Mouse (Mus musculus): ENCODE measurements around the gene Olfr54. TPM values are rescaled to one million over a fixed set of nuclear protein-coding genes. Genes with fewer than 3 reads are reported as not detected.
"Not testable (repeated sequence)": the region's sequence is repeated elsewhere in the genome, so short reads cannot be mapped to it uniquely, and the experiment has no call there.

Gene Olfr54
- polyA plus RNA-seq (2014; fragmentation: Nextera tagmentation; extraction: Ambion mirVana) = not detected in 2 replicates

DNA sequence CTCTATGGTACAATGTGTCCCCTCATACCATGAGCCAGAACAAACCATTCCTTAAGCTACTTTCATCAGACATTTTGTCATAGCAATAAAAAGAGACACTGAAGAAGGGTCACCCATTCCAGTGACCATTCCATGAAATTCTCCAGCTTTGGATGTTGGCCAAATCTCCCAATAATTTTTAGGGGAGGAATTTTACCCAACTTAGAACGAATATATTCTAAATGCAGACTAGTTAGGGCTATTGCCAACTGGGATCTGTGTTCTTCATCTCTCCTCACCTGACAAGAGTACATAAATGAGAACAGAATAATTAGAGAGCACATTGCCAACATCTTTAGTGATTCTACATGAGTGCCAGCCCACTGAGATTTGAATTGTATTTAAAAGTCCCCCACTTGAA lies at the start of gene Olfr54:
TSS of gene Olfr54 (plus strand) at position 301 of the 400 bp plus-strand sequence.
- 64% methylated on average over 1 of the region's 1 CpGs for WGBS
- DNase-seq (ENCODE audit: low spot score) (no peak), ATAC-seq (replicated peaks; ENCODE audit: low FRiP score) (no peak)
- H3K36me3 ChIP-seq (ENCODE audit: control insufficient read depth, insufficient read depth, low read length) = no peaks in the 10 kb centered on the region
- H3K4me3 ChIP-seq (ENCODE audit: low read depth, low read length) = no peak within 1 kb of the TSS
- H3K9ac ChIP-seq (ENCODE audit: low read depth, low read length) = no peak within 1 kb of the TSS
- H3K4me1 ChIP-seq (replicated peaks; ENCODE audit: control insufficient read depth, insufficient read depth, low read length) = no peaks in the 10 kb centered on the region
- no peak within 1 kb of the TSS for H3K4me2 ChIP-seq
- H3K9me3 ChIP-seq (ENCODE audit: control insufficient read depth, low read length) = no peaks in the 10 kb centered on the region
- no peak within 1 kb of the TSS for H3K27ac ChIP-seq (ENCODE audit: low read depth, low read length)
- H3K27me3 ChIP-seq (replicated peaks; ENCODE audit: control insufficient read depth, insufficient read depth, low read length) = no peaks in the 10 kb centered on the region

DNA sequence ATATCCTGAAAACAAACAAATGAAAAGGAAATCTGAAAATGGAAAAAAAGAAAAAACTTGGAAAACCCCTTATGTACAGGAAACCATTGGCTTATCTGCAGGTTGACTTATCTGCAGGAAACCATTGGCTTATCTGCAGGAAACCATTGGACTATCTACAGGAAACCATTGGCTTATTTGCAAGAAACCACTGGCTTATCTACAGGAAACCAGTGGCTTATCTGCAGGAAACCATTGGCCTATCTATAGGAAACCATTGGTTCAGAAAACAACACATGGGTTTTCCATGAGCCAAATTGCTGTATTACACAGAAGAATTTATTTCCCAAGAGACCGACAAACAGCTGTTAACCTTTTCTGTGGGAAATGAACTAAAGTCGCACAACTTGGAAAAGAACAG lies 49.1 kb upstream of the Olfr54 start:
- Histone ChIP-seq H3K4me1 (replicated peaks; ENCODE audit: control insufficient read depth, insufficient read depth, low read length) (no peaks in the 10 kb centered on the region), H3K27me3 (replicated peaks; ENCODE audit: control insufficient read depth, insufficient read depth, low read length) (no peaks in the 10 kb centered on the region), H3K4me2 (no peak overlapping the region), H3K9me3 (ENCODE audit: control insufficient read depth, low read length) (no peaks in the 10 kb centered on the region), H3K4me3 (ENCODE audit: low read depth, low read length) (no peak overlapping the region), H3K36me3 (ENCODE audit: control insufficient read depth, insufficient read depth, low read length) (no peaks in the 10 kb centered on the region), H3K27ac (ENCODE audit: low read depth, low read length) (no peak overlapping the region), H3K9ac (ENCODE audit: low read depth, low read length) (no peak overlapping the region)
- DNase-seq (ENCODE audit: low spot score) (no peak), ATAC-seq (replicated peaks; ENCODE audit: low FRiP score) (no peak)
- WGBS = 47% methylated on average over 2 of the region's 2 CpGs

DNA sequence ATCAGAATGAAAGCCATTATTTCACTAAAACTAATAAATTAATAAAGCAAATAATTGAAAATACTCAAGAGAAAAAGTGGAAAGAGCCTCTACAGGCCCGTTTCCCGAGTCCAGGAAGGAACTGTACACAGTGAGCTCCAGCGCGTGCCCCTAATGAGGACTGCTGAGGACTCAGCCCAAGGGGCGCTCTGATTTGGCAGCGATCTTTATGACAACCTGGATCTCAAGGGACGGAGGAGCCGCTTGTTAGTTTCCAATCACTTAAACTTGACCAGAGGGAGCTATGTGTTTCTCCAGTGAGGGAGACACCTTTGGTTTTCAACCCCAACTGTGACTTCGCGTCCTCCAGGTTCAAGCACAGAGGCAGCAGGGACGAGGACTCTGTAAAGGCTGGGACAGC lies 47.8 kb upstream of the Olfr54 start, which contains the start of gene Olfr1378:
TSS of gene Olfr1378 (plus strand) at position 301 of the 400 bp plus-strand sequence.
- Histone ChIP-seq H3K36me3 (ENCODE audit: control insufficient read depth, insufficient read depth, low read length) (no peaks in the 10 kb centered on the region), H3K27me3 (replicated peaks; ENCODE audit: control insufficient read depth, insufficient read depth, low read length) (no peaks in the 10 kb centered on the region), H3K9me3 (ENCODE audit: control insufficient read depth, low read length) (no peaks in the 10 kb centered on the region), H3K27ac (ENCODE audit: low read depth, low read length) (no peak within 1 kb of the TSS), H3K4me2 (no peak within 1 kb of the TSS), H3K4me1 (replicated peaks; ENCODE audit: control insufficient read depth, insufficient read depth, low read length) (no peaks in the 10 kb centered on the region), H3K9ac (ENCODE audit: low read depth, low read length) (no peak within 1 kb of the TSS), H3K4me3 (ENCODE audit: low read depth, low read length) (no peak within 1 kb of the TSS)
- DNase-seq (ENCODE audit: low spot score) (no peak), ATAC-seq (replicated peaks; ENCODE audit: low FRiP score) (no peak)
- 86% methylated on average over 11 of the region's 11 CpGs for WGBS

DNA sequence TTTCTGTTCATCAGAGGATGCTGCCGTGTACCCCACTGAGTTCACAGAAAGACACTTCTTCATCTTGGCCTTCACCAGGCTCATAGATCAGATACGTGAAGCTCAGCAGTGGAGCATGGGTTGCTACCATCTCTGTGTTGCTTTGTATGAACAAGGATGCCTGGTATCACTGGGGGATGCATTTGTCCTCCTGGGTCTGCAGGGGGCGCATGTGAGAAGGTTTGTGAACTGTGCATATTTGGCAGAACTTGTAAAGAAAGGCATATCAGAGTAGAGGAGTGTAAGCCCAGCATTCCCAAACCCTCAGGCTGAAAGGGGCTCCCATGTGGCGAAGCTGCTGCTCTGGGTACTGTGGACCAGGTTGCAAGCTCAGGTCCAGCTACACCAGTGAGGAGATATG lies 36.8 kb upstream of the Olfr54 start:
- Histone ChIP-seq H3K4me3 (ENCODE audit: low read depth, low read length) (no peak overlapping the region), H3K9ac (ENCODE audit: low read depth, low read length) (no peak overlapping the region), H3K9me3 (ENCODE audit: control insufficient read depth, low read length) (no peaks in the 10 kb centered on the region), H3K4me2 (no peak overlapping the region), H3K27me3 (replicated peaks; ENCODE audit: control insufficient read depth, insufficient read depth, low read length) (no peaks in the 10 kb centered on the region), H3K4me1 (replicated peaks; ENCODE audit: control insufficient read depth, insufficient read depth, low read length) (no peaks in the 10 kb centered on the region), H3K27ac (ENCODE audit: low read depth, low read length) (no peak overlapping the region), H3K36me3 (ENCODE audit: control insufficient read depth, insufficient read depth, low read length) (no peaks in the 10 kb centered on the region)
- ATAC-seq (replicated peaks; ENCODE audit: low FRiP score) = no peak
- WGBS = 63% methylated on average over 4 of the region's 4 CpGs
- no peak for DNase-seq (ENCODE audit: low spot score)

DNA sequence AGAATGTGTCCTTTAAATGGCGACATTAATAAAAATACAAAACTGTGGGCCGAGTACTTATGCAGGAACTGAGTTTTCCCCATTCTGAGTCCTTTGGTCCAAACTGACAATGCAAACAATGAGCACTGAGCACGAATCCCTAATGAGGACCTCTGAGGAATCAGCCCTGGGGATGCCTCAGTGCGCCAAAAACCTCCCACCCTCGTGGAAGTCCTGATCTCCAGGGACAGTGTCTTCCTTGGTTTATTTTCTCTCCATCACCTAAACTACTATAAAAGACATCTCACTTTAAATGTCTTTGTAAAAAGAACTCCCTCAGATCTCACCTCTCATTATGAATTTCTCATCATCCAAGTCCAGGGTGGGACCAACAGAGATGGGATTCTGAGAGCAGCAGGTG lies 32.4 kb upstream of the Olfr54 start, which contains the start of gene Olfr1377:
TSS of gene Olfr1377 (plus strand) at position 301 of the 400 bp plus-strand sequence.
- ATAC-seq (replicated peaks; ENCODE audit: low FRiP score) = no peak
- no peak within 1 kb of the TSS for H3K4me2 ChIP-seq
- no peak within 1 kb of the TSS for H3K4me3 ChIP-seq (ENCODE audit: low read depth, low read length)
- H3K27me3 ChIP-seq (replicated peaks; ENCODE audit: control insufficient read depth, insufficient read depth, low read length) = no peaks in the 10 kb centered on the region
- H3K9me3 ChIP-seq (ENCODE audit: control insufficient read depth, low read length) = no peaks in the 10 kb centered on the region
- H3K36me3 ChIP-seq (ENCODE audit: control insufficient read depth, insufficient read depth, low read length) = no peaks in the 10 kb centered on the region
- H3K9ac ChIP-seq (ENCODE audit: low read depth, low read length) = no peak within 1 kb of the TSS
- DNase-seq (ENCODE audit: low spot score) = no peak
- 66% methylated on average over 5 of the region's 5 CpGs for WGBS
- H3K27ac ChIP-seq (ENCODE audit: low read depth, low read length) = no peak within 1 kb of the TSS
- no peaks in the 10 kb centered on the region for H3K4me1 ChIP-seq (replicated peaks; ENCODE audit: control insufficient read depth, insufficient read depth, low read length)

DNA sequence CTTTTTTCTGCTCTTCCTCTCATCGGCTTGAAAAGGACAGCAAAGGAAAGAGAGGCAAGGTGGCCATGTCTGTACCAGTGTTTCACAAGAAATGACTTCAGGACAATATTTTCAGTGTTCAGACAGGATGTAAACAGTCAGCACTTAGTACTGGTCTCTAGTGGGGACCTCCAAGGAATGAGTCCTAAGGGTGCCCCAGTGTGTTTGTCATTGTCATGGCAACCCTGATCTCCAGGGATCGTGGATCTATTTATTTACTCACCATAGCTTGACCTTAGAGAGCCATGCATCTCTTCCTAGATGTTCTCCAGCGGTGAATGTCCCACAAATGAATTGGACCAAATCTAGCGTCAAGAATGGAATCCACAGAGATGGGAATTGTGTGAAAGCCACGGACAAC lies 10.7 kb upstream of the Olfr54 start, which contains the start of gene Olfr51:
TSS of gene Olfr51 (plus strand) at position 301 of the 400 bp plus-strand sequence.
- 65% methylated on average over 5 of the region's 5 CpGs for WGBS
- H3K27me3 ChIP-seq (replicated peaks; ENCODE audit: control insufficient read depth, insufficient read depth, low read length) = no peaks in the 10 kb centered on the region
- H3K4me2 ChIP-seq = no peak within 1 kb of the TSS
- DNase-seq (ENCODE audit: low spot score) (no peak), ATAC-seq (replicated peaks; ENCODE audit: low FRiP score) (no peak)
- no peak within 1 kb of the TSS for H3K9ac ChIP-seq (ENCODE audit: low read depth, low read length)
- no peaks in the 10 kb centered on the region for H3K9me3 ChIP-seq (ENCODE audit: control insufficient read depth, low read length)
- no peak within 1 kb of the TSS for H3K4me3 ChIP-seq (ENCODE audit: low read depth, low read length)
- H3K36me3 ChIP-seq (ENCODE audit: control insufficient read depth, insufficient read depth, low read length) = no peaks in the 10 kb centered on the region
- H3K4me1 ChIP-seq (replicated peaks; ENCODE audit: control insufficient read depth, insufficient read depth, low read length) = no peaks in the 10 kb centered on the region
- no peak within 1 kb of the TSS for H3K27ac ChIP-seq (ENCODE audit: low read depth, low read length)

DNA sequence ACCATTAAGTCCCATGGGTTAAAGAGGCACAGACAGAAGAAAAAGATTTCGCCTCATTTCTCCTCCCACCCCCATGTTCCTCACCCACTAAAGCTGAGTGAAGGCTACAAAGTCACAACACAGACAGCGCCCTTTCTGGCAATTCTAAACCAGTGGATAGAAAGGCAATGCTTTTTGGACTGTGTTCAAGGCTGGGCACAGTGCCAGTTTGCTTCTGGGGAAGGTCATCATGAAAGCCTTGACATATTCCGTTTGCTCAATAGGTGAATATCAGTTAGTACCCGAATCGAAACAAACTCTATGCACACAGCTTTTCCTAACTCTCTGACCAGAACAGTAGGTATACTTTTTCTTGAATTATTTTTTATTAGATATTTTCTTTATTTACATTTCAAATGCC lies 2.2 kb upstream of the Olfr54 start:
- ATAC-seq (replicated peaks; ENCODE audit: low FRiP score) = no peak
- Histone ChIP-seq H3K4me1 (replicated peaks; ENCODE audit: control insufficient read depth, insufficient read depth, low read length) (no peaks in the 10 kb centered on the region), H3K27ac (ENCODE audit: low read depth, low read length) (no peak overlapping the region), H3K4me3 (ENCODE audit: low read depth, low read length) (no peak overlapping the region), H3K9me3 (ENCODE audit: control insufficient read depth, low read length) (no peaks in the 10 kb centered on the region), H3K36me3 (ENCODE audit: control insufficient read depth, insufficient read depth, low read length) (no peaks in the 10 kb centered on the region), H3K9ac (ENCODE audit: low read depth, low read length) (no peak overlapping the region), H3K4me2 (no peak overlapping the region), H3K27me3 (replicated peaks; ENCODE audit: control insufficient read depth, insufficient read depth, low read length) (no peaks in the 10 kb centered on the region)
- 80% methylated on average over 5 of the region's 5 CpGs for WGBS
- DNase-seq (ENCODE audit: low spot score) = no peak

DNA sequence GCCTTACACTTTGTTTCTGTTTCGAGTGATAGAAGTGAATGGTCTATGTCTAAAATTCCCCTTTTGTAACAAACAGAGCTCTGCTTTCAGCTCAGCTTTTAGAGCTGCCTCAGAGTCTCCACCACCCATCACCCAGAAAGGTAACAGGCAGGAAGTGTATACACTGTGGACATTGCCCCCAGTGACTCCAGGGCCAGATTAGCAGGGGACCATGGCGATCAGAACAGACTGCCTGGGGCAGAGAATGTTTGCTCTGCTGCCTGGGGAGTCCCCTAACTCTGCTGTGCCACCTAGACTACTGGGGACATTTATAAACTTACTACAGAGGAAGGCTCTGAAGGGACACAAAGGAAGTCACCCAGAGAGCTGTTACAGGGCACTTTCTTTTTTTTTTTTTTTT lies 2.3 kb downstream of the Olfr54 start:
- no peaks in the 10 kb centered on the region for H3K9me3 ChIP-seq (ENCODE audit: control insufficient read depth, low read length)
- no peak overlapping the region for H3K27ac ChIP-seq (ENCODE audit: low read depth, low read length)
- H3K4me1 ChIP-seq (replicated peaks; ENCODE audit: control insufficient read depth, insufficient read depth, low read length) = no peaks in the 10 kb centered on the region
- ATAC-seq (replicated peaks; ENCODE audit: low FRiP score) (peak; percentile 68), DNase-seq (ENCODE audit: low spot score) (no peak)
- H3K36me3 ChIP-seq (ENCODE audit: control insufficient read depth, insufficient read depth, low read length) = no peaks in the 10 kb centered on the region
- H3K27me3 ChIP-seq (replicated peaks; ENCODE audit: control insufficient read depth, insufficient read depth, low read length) = no peaks in the 10 kb centered on the region
- H3K4me2 ChIP-seq = no peak overlapping the region
- 47% methylated on average over 2 of the region's 2 CpGs for whole genome bisulfite sequencing
- no peak overlapping the region for H3K9ac ChIP-seq (ENCODE audit: low read depth, low read length)
- H3K4me3 ChIP-seq (ENCODE audit: low read depth, low read length) = no peak overlapping the region

DNA sequence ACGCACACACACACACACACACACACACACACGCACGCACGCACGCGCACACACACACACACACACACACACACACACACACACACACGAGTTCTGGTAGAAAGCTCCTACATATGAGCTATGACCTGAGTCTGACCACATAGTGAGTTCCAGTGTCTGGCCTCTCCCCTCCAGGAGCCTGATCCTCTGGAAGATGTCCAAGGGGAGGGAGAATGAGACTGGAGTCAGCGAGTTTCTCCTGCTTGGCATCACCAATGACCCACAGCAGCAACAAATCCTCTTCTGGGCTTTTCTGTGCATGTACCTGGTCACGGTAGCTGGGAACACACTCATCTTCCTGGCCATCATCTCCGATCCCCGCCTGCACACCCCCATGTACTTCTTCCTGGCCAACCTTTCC lies 12.8 kb downstream of the Olfr54 start:
- not testable (repeated sequence) for H3K27ac ChIP-seq (ENCODE audit: low read depth, low read length); H3K36me3 ChIP-seq (ENCODE audit: control insufficient read depth, insufficient read depth, low read length); H3K4me1 ChIP-seq (replicated peaks; ENCODE audit: control insufficient read depth, insufficient read depth, low read length); DNase-seq (ENCODE audit: low spot score); H3K9ac ChIP-seq (ENCODE audit: low read depth, low read length); H3K27me3 ChIP-seq (replicated peaks; ENCODE audit: control insufficient read depth, insufficient read depth, low read length); ATAC-seq (replicated peaks; ENCODE audit: low FRiP score); H3K4me3 ChIP-seq (ENCODE audit: low read depth, low read length); H3K9me3 ChIP-seq (ENCODE audit: control insufficient read depth, low read length); H3K4me2 ChIP-seq
- 86% methylated on average over 11 of the region's 11 CpGs for WGBS
